Mouse (Mus musculus) gastrocnemius, adult 2 months (tissue): ENCODE results near the gene D6Ertd527e. TPM values are rescaled to one million over a fixed set of nuclear protein-coding genes. Genes with fewer than 3 reads are reported as not detected.

Experiments used
- DNase-seq: peaks from one replicate; pipeline ENCODE4 v3.0.0; 2022
- H3K27ac ChIP-seq: fragments of 200-600 bp; 2 replicates; pipeline ENCODE4 v1.8.1; 2022; ENCODE audit warnings: mild to moderate bottlenecking
- H3K4me3 ChIP-seq: fragments of 200-600 bp; 2 replicates; pipeline ENCODE4 v1.8.1; 2022; ENCODE audit warnings: mild to moderate bottlenecking, moderate library complexity
- CTCF ChIP-seq: fragments of 200-600 bp; IDR thresholded peaks from 2 replicates; pipeline ENCODE4 v1.8.1; 2022; ENCODE audit warnings: antibody characterized with exemption, mild to moderate bottlenecking, moderate library complexity
- intact Hi-C: fragments of 180-260 bp; cut with DNase I; formaldehyde crosslinking; loops from one replicate; pipeline ENCODE4 v1.15.1; 2025
- total RNA-seq, 2 experiments: library from RNA; stranded (reverse); gene quantifications; 2 replicates each; pipeline ENCODE4 v1.2.3; 2021

Gene D6Ertd527e
- total RNA-seq, 2 experiments from 2014 or later = not detected

- no peak overlapping the region for H3K4me3 ChIP-seq
- no peak for DNase-seq
- no peak for TF ChIP-seq CTCF
- H3K27ac ChIP-seq = peak overlapping the region; percentile 76
- intact Hi-C loops = no loop called here
Observed at GRCm38 (mm10) chr6:87099261-87099660, 5.3 kb upstream of the D6Ertd527e start.

GRCm38 (mm10) chr6:87099671-87100296, 4.8 kb upstream of the D6Ertd527e start:
- no peak for DNase-seq
- H3K27ac ChIP-seq = peak overlapping the region; percentile 76
- intact Hi-C loops = loop anchor here (2.0 to 10.0 kb wide), 2 partner anchors 115 to 287 kb away; no protein-coding TSS in a partner anchor
- H3K4me3 ChIP-seq = no peak overlapping the region
- TF ChIP-seq CTCF = no peak

GRCm38 (mm10) chr6:87100297-87101020, 4.1 kb upstream of the D6Ertd527e start:
- intact Hi-C loops = loop anchor here (1.0 to 10.0 kb wide), 4 partner anchors 114 to 286 kb away; partner anchors contain the start of gene Antxr1
- no peak for DNase-seq
- peak overlapping the region; percentile 82 for H3K27ac ChIP-seq
- no peak for TF ChIP-seq CTCF
- H3K4me3 ChIP-seq = no peak overlapping the region

GRCm38 (mm10) chr6:87101281-87101954, 3.1 kb upstream of the D6Ertd527e start:
- Histone ChIP-seq H3K27ac (peak overlapping the region; percentile 82), H3K4me3 (peak overlapping the region; percentile 80)
- intact Hi-C loops = loop anchor here (1.0 to 10.0 kb wide), 4 partner anchors 113 to 285 kb away; partner anchors contain the start of gene Antxr1
- DNase-seq = peak; percentile 90
- peak; percentile 68 for TF ChIP-seq CTCF

GRCm38 (mm10) chr6:87101955-87102353, 2.6 kb upstream of the D6Ertd527e start:
- no peak for TF ChIP-seq CTCF
- DNase-seq = no peak
- peak overlapping the region; percentile 82 for H3K27ac ChIP-seq

GRCm38 (mm10) chr6:87102421-87102911, 2.1 kb upstream of the D6Ertd527e start:
- no peak for TF ChIP-seq CTCF
- DNase-seq = peak; percentile 70
- peak overlapping the region; percentile 82 for H3K27ac ChIP-seq
- no peak overlapping the region for H3K4me3 ChIP-seq
- intact Hi-C loops = loop anchor here (10.0 kb wide), 1 partner anchor 112 kb away; no protein-coding TSS in a partner anchor

More at GRCm38 (mm10) chr6:87101955-87102353, 2.6 kb upstream of the D6Ertd527e start:
- no peak overlapping the region for H3K4me3 ChIP-seq
- intact Hi-C loops = loop anchor here (1.0 to 10.0 kb wide), 4 partner anchors 113 to 285 kb away; partner anchors contain the start of gene Antxr1

- intact Hi-C loops = loop anchor here (10.0 kb wide), 1 partner anchor 111 kb away; no protein-coding TSS in a partner anchor
- no peak overlapping the region for H3K27ac ChIP-seq
- no peak for TF ChIP-seq CTCF
- H3K4me3 ChIP-seq = no peak overlapping the region
- no peak for DNase-seq
Observed at GRCm38 (mm10) chr6:87103314-87103713, 1.2 kb upstream of the D6Ertd527e start.

- H3K4me3 ChIP-seq = no peak overlapping the region
- no peak overlapping the region for H3K27ac ChIP-seq
- intact Hi-C loops = no loop called here
- DNase-seq = no peak
- TF ChIP-seq CTCF = no peak
Observed at GRCm38 (mm10) chr6:87111493-87111892, 6.9 kb downstream of the D6Ertd527e start.

GRCm38 (mm10) chr6:87112125-87112524, 7.6 kb downstream of the D6Ertd527e start:
- H3K27ac ChIP-seq = peak overlapping the region; percentile 59
- no peak for TF ChIP-seq CTCF
- H3K4me3 ChIP-seq = no peak overlapping the region
- peak; percentile 61 for DNase-seq
- intact Hi-C loops = no loop called here

- no peak overlapping the region for H3K27ac ChIP-seq
- H3K4me3 ChIP-seq = no peak overlapping the region
- DNase-seq = no peak
- intact Hi-C loops = no loop called here
- TF ChIP-seq CTCF = no peak
Observed at GRCm38 (mm10) chr6:87115981-87116380, 11.4 kb downstream of the D6Ertd527e start.

- intact Hi-C loops = no loop called here
- Histone ChIP-seq H3K27ac (no peak overlapping the region), H3K4me3 (no peak overlapping the region)
- no peak for TF ChIP-seq CTCF
- no peak for DNase-seq
Observed at GRCm38 (mm10) chr6:87116596-87116995, 12.1 kb downstream of the D6Ertd527e start.

- DNase-seq = no peak
- Histone ChIP-seq H3K4me3 (no peak overlapping the region), H3K27ac (no peak overlapping the region)
- TF ChIP-seq CTCF = no peak
- intact Hi-C loops = no loop called here
Observed at GRCm38 (mm10) chr6:87119066-87119837, 14.7 kb downstream of the D6Ertd527e start.
